Mouse (Mus musculus) heart, adult 2 months (tissue): ENCODE data around the gene Col4a1. TPM values are rescaled to one million over a fixed set of nuclear protein-coding genes. Genes with fewer than 3 reads are reported as not detected.

ENCODE experiments used
- DNase-seq, 2 experiments: peaks; one replicate each; pipeline ENCODE4 v3.0.0; 2021
- H3K27ac ChIP-seq: fragments of 200-600 bp; 2 replicates; pipeline ENCODE4 v1.8.1; 2022
- H3K27me3 ChIP-seq: fragments of 200-500 bp; 2 replicates; pipeline ENCODE4 v1.6.1; 2012; ENCODE audit warnings: mild to moderate bottlenecking, low read length, inconsistent platforms, mixed read lengths; ENCODE audit not compliant: control insufficient read depth, insufficient read depth
- H3K36me3 ChIP-seq: fragments of 200-500 bp; 2 replicates; pipeline ENCODE4 v1.6.1; 2012; ENCODE audit warnings: low read length, inconsistent platforms; ENCODE audit not compliant: control insufficient read depth, insufficient read depth
- H3K4me1 ChIP-seq: fragments of 200-500 bp; 2 replicates; pipeline ENCODE4 v1.6.1; 2011; ENCODE audit warnings: low read length; ENCODE audit not compliant: control insufficient read depth, insufficient read depth
- H3K4me3 ChIP-seq: fragments of 200-600 bp; 2 replicates; pipeline ENCODE4 v1.8.1; 2022
- H3K79me2 ChIP-seq: fragments of 200-500 bp; replicated peaks from 2 replicates; pipeline ENCODE4 v1.6.1; 2012; ENCODE audit warnings: mild to moderate bottlenecking, inconsistent platforms, low read length, moderate library complexity, mixed read lengths; ENCODE audit not compliant: control insufficient read depth, insufficient read depth
- H3K9ac ChIP-seq: fragments of 200-500 bp; 2 replicates; pipeline ENCODE4 v1.6.1; 2012; ENCODE audit warnings: low read depth, mild to moderate bottlenecking, control low read depth, inconsistent platforms, low read length, mixed read lengths
- CTCF ChIP-seq: fragments of 200-600 bp; IDR thresholded peaks from 2 replicates; pipeline ENCODE4 v1.8.1; 2022; ENCODE audit warnings: antibody characterized with exemption, mild to moderate bottlenecking, moderate library complexity
- EP300 ChIP-seq: fragments of 200-500 bp; IDR thresholded peaks from 2 replicates; pipeline ENCODE4 v1.6.1; 2011; ENCODE audit warnings: low read depth, low read length, control low read depth; ENCODE audit not compliant: insufficient read depth
- POLR2A ChIP-seq: fragments of 200-500 bp; IDR thresholded peaks from 2 replicates; pipeline ENCODE4 v1.6.1; 2011; ENCODE audit warnings: mild to moderate bottlenecking, low read depth, low read length, control low read depth; ENCODE audit not compliant: insufficient read depth
- WGBS: fragments of 180-500 bp; shearing (Covaris S2); methylation state at CpG from one replicate; pipeline ENCODE4 v1.1.7; 2018; 5-methylcytosine and 5-hydroxymethylcytosine counted together
- intact Hi-C: fragments of 180-260 bp; cut with DNase I; formaldehyde crosslinking; loops from one replicate; pipeline ENCODE4 v1.15.1; 2025
- polyA plus RNA-seq: library from polyadenylated mRNA; depleted of rRNA; stranded (reverse); fragments of >200 nt; gene quantifications from 2 replicates; pipeline ENCODE4 v1.2.3, GENCODE M21; 2012
- total RNA-seq, 2 experiments: library from RNA; stranded (reverse); gene quantifications; 2 replicates each; pipeline ENCODE4 v1.2.3; 2021

Gene Col4a1
- total and polyA plus RNA-seq, 3 experiments: 221 to 311 (median 258) TPM

GRCm38 (mm10) chr8:11283217-11283616 lies 29.4 kb downstream of the Col4a1 start:
- H3K4me1 ChIP-seq: peaks cover 55% of the 10 kb centered on the region
- TF ChIP-seq CTCF (peak; percentile 28), EP300 (peak; percentile 87; the same call in 1 of the 2 replicates), POLR2A (no peak)
- peak in 1 of 2 experiments; percentile 66 for DNase-seq

GRCm38 (mm10) chr8:11282696-11283095 lies 29.9 kb downstream of the Col4a1 start:
- TF ChIP-seq POLR2A (no peak), CTCF (no peak), EP300 (no peak)

More at GRCm38 (mm10) chr8:11283217-11283616, 29.4 kb downstream of the Col4a1 start:
- WGBS: 46% methylated on average over 10 of the region's 10 CpGs
- Histone ChIP-seq H3K4me3 (no peak overlapping the region), H3K36me3 (peaks cover 31% of the 10 kb centered on the region), H3K9ac (no peak overlapping the region), H3K79me2 (peaks cover 6% of the 10 kb centered on the region), H3K27me3 (no peaks in the 10 kb centered on the region), H3K27ac (peak overlapping the region; percentile 68)
- intact Hi-C loops: no loop called here

GRCm38 (mm10) chr8:11282139-11282538 lies 30.5 kb downstream of the Col4a1 start:
- peaks cover 6% of the 10 kb centered on the region for H3K79me2 ChIP-seq
- peaks cover 26% of the 10 kb centered on the region for H3K36me3 ChIP-seq
- WGBS: 56% methylated on average over 10 of the region's 10 CpGs
- no peak overlapping the region for H3K9ac ChIP-seq
- TF ChIP-seq EP300 (no peak), POLR2A (no peak)
- no peaks in the 10 kb centered on the region for H3K27me3 ChIP-seq
- peaks cover 57% of the 10 kb centered on the region for H3K4me1 ChIP-seq
- H3K27ac ChIP-seq: peak overlapping the region; percentile 68; the same call in 1 of the 2 replicates
- intact Hi-C loops: no loop called here
- no peak overlapping the region for H3K4me3 ChIP-seq
- DNase-seq: no peak

More at GRCm38 (mm10) chr8:11282696-11283095, 29.9 kb downstream of the Col4a1 start:
- H3K36me3 ChIP-seq: peaks cover 27% of the 10 kb centered on the region
- intact Hi-C loops: no loop called here
- H3K27ac ChIP-seq: peak overlapping the region; percentile 68; the same call in 1 of the 2 replicates
- H3K4me1 ChIP-seq: peaks cover 56% of the 10 kb centered on the region
- no peak overlapping the region for H3K9ac ChIP-seq
- peaks cover 6% of the 10 kb centered on the region for H3K79me2 ChIP-seq
- 77% methylated on average over 7 of the region's 7 CpGs for WGBS
- H3K4me3 ChIP-seq: no peak overlapping the region
- no peaks in the 10 kb centered on the region for H3K27me3 ChIP-seq
- DNase-seq: no peak

- no peak overlapping the region for H3K27ac ChIP-seq
- H3K4me3 ChIP-seq: no peak overlapping the region
- H3K9ac ChIP-seq: no peak overlapping the region
- H3K4me1 ChIP-seq: peaks cover 56% of the 10 kb centered on the region
- TF ChIP-seq EP300: no peak
- no peak for TF ChIP-seq POLR2A
- no peak for TF ChIP-seq CTCF
- H3K27me3 ChIP-seq: no peaks in the 10 kb centered on the region
- 62% methylated on average over 10 of the region's 10 CpGs for WGBS
- DNase-seq: no peak
- peaks cover 23% of the 10 kb centered on the region for H3K36me3 ChIP-seq
- intact Hi-C loops: no loop called here
- peaks cover 6% of the 10 kb centered on the region for H3K79me2 ChIP-seq
Measured at GRCm38 (mm10) chr8:11280721-11281268, 31.8 kb downstream of the Col4a1 start.

GRCm38 (mm10) chr8:11279296-11279826 lies 33.3 kb downstream of the Col4a1 start:
- peaks cover 6% of the 10 kb centered on the region for H3K79me2 ChIP-seq
- no peak for TF ChIP-seq POLR2A
- TF ChIP-seq CTCF: peak; percentile 40
- peak; percentile 86 for TF ChIP-seq EP300
- peak; percentile 57 to 76 for DNase-seq
- peaks cover 26% of the 10 kb centered on the region for H3K36me3 ChIP-seq
- H3K4me1 ChIP-seq: peaks cover 62% of the 10 kb centered on the region
- WGBS: 24% methylated on average over 20 of the region's 20 CpGs
- intact Hi-C loops: loop anchor here (2.0 kb wide), 3 partner anchors 17 to 29 kb away; no protein-coding TSS in a partner anchor
- peak overlapping the region; percentile 78 for H3K27ac ChIP-seq
- H3K4me3 ChIP-seq: peak overlapping the region; percentile 28
- H3K9ac ChIP-seq: no peak overlapping the region
- no peaks in the 10 kb centered on the region for H3K27me3 ChIP-seq

GRCm38 (mm10) chr8:11278101-11278611 lies 34.5 kb downstream of the Col4a1 start:
- H3K27ac ChIP-seq: peak overlapping the region; percentile 78
- H3K4me3 ChIP-seq: peak overlapping the region; percentile 17; the same call in 1 of the 2 replicates
- WGBS: 6% methylated on average over 4 of the region's 4 CpGs
- intact Hi-C loops: loop anchor here (2.0 kb wide), 3 partner anchors 17 to 31 kb away; no protein-coding TSS in a partner anchor
- H3K79me2 ChIP-seq: peaks cover 6% of the 10 kb centered on the region
- no peak overlapping the region for H3K9ac ChIP-seq
- peaks cover 62% of the 10 kb centered on the region for H3K4me1 ChIP-seq
- H3K27me3 ChIP-seq: no peaks in the 10 kb centered on the region
- DNase-seq: peak; percentile 75 to 77
- peaks cover 22% of the 10 kb centered on the region for H3K36me3 ChIP-seq
- TF ChIP-seq POLR2A (no peak), CTCF (no peak)
